Mouse (Mus musculus) cortical plate, adult 2 months (tissue): ENCODE results near the gene Cul7. TPM values are rescaled to one million over a fixed set of nuclear protein-coding genes. Genes with fewer than 3 reads are reported as not detected.

Experiments
- H3K27ac ChIP-seq: fragments of 200-500 bp; 2 replicates; pipeline ENCODE4 v1.5.1; 2012; ENCODE audit warnings: low read length, control low read depth, inconsistent platforms; ENCODE audit not compliant: insufficient read depth
- H3K4me1 ChIP-seq: fragments of 200-500 bp; 2 replicates; pipeline ENCODE4 v1.6.1; 2011; ENCODE audit warnings: low read length; ENCODE audit not compliant: control insufficient read depth, insufficient read depth
- H3K4me3 ChIP-seq: fragments of 200-500 bp; 2 replicates; pipeline ENCODE4 v1.5.1; 2011; ENCODE audit warnings: mild to moderate bottlenecking, low read length, control low read depth; ENCODE audit not compliant: insufficient read depth
- CTCF ChIP-seq: fragments of 200-500 bp; IDR thresholded peaks from 2 replicates; pipeline ENCODE4 v1.5.1; 2011; ENCODE audit warnings: mild to moderate bottlenecking, control low read depth, low read length; ENCODE audit not compliant: insufficient read depth; ENCODE audit errors: extremely low read depth
- POLR2A ChIP-seq: fragments of 200-500 bp; IDR thresholded peaks from 2 replicates; pipeline ENCODE4 v1.6.1; 2011; ENCODE audit warnings: mild to moderate bottlenecking, low read length, control low read depth; ENCODE audit not compliant: insufficient read depth; ENCODE audit errors: extremely low read depth
- polyA plus RNA-seq: library from polyadenylated mRNA; depleted of rRNA; stranded (reverse); fragments of >200 nt; gene quantifications from 2 replicates; pipeline ENCODE4 v1.2.3, GENCODE M21; 2012

Cul7 gene
- polyA plus RNA-seq, 1 experiment, result 25.8 TPM

DNA sequence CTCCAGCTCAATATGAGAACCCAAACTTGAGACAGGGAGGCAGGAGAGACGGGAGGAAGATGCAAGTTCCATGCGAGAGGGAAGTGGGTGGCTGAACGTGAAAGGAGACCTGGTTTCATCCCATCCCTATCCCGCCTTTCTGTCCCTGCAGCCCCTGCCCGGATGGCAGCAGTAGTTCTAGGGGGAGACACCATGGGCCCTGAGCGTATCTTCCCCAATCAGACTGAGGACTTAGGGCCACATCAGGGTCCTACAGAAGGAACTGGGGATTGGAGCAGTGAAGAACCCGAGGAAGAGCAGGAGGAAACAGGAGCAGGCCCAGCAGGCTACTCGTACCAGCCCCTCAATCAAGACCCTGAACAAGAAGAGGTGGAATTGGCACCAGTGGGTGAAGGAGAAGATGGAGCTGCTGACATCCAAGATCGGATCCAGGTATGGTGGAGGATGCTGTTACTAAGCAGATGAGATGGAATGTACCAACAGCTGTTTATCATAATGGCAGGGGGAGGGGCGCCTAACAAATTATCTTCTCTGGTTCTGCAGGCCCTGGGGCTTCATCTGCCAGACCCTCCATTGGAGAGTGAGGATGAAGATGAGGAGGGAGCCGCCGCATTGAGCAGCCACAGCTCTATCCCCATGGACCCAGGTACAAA lies 31.5 kb downstream of the Cul7 start:
- Histone ChIP-seq H3K4me3 (peak overlapping the region; percentile 89), H3K27ac (no peak overlapping the region), H3K4me1 (peaks cover 3% of the 10 kb centered on the region; the same call in 1 of the 2 replicates)
- TF ChIP-seq POLR2A, result no peak
- TF ChIP-seq CTCF, result no peak

GRCm38 (mm10) chr17:46682654-46683389 lies 32.7 kb downstream of the Cul7 start:
- no peak for TF ChIP-seq CTCF
- no peak for TF ChIP-seq POLR2A
- Histone ChIP-seq H3K4me1 (peaks cover 3% of the 10 kb centered on the region; the same call in 1 of the 2 replicates), H3K27ac (no peak overlapping the region), H3K4me3 (no peak overlapping the region)

- no peak for TF ChIP-seq CTCF
- TF ChIP-seq POLR2A, result no peak
- Histone ChIP-seq H3K4me3 (no peak overlapping the region), H3K27ac (no peak overlapping the region), H3K4me1 (no peaks in the 10 kb centered on the region)
These were observed 35.8 kb downstream of the Cul7 start for GRCm38 (mm10) chr17:46685913-46686312.

DNA sequence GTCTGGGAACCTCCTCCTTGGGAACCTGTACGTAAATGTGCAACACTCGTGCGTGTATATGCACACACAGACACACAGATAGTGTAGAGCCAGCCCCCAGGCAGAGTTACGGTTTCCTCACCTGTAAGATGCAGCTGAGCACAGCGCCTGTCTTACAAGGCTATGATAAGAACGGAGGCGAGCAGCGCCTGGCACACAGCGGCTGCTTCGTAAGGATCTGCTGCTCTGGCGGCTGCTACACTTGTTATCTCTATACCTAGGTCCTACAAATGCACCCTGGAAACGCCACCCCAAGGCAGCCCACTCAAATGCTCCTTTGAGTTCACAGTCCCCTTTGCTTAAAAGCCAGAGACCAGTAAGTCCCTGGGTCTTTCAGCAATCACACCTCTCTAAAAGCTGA lies 40.5 kb downstream of the Cul7 start:
- Histone ChIP-seq H3K27ac (no peak overlapping the region), H3K4me3 (no peak overlapping the region), H3K4me1 (no peaks in the 10 kb centered on the region)
- TF ChIP-seq CTCF, result no peak

- H3K27ac ChIP-seq, result no peak overlapping the region
- TF ChIP-seq POLR2A (no peak), CTCF (no peak)
These were observed 41.3 kb downstream of the Cul7 start for GRCm38 (mm10) chr17:46691390-46691789.

GRCm38 (mm10) chr17:46694517-46695063 lies 44.5 kb downstream of the Cul7 start:
- no peak for TF ChIP-seq POLR2A
- no peak for TF ChIP-seq CTCF
- Histone ChIP-seq H3K4me3 (no peak overlapping the region), H3K4me1 (no peaks in the 10 kb centered on the region), H3K27ac (no peak overlapping the region)

More at GRCm38 (mm10) chr17:46691390-46691789, 41.3 kb downstream of the Cul7 start:
- no peaks in the 10 kb centered on the region for H3K4me1 ChIP-seq
- no peak overlapping the region for H3K4me3 ChIP-seq

GRCm38 (mm10) chr17:46698515-46698914 lies 48.4 kb downstream of the Cul7 start:
- TF ChIP-seq POLR2A (no peak), CTCF (no peak)
- H3K27ac ChIP-seq, result no peak overlapping the region
- H3K4me1 ChIP-seq, result peaks cover 9% of the 10 kb centered on the region
- no peak overlapping the region for H3K4me3 ChIP-seq

DNA sequence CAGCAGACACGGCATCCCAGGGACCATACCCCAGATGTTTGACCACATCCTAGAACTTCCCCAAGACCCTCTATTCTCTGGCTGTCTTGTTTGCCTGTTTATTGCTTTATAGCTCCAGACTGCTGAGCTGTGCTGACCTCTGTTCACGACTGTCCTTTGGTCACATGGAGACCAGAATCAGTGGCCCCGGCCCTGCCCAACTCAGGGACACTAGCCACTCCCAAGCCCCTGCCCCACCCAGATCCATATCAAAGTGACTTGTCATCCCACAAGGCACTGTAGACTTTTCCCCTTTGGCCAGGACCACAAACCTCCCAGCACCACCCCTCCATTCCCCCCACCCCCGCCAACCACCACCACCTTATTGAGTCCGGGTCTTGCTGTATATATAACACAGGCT lies 49.1 kb downstream of the Cul7 start:
- H3K4me3 ChIP-seq, result no peak overlapping the region
- TF ChIP-seq CTCF (no peak), POLR2A (no peak)
- no peak overlapping the region for H3K27ac ChIP-seq
- H3K4me1 ChIP-seq, result peaks cover 10% of the 10 kb centered on the region

GRCm38 (mm10) chr17:46699912-46700311 lies 49.8 kb downstream of the Cul7 start:
- H3K4me3 ChIP-seq, result no peak overlapping the region
- no peak overlapping the region for H3K27ac ChIP-seq
- H3K4me1 ChIP-seq, result peaks cover 10% of the 10 kb centered on the region
- TF ChIP-seq POLR2A (no peak), CTCF (no peak)

GRCm38 (mm10) chr17:46701489-46701888 lies 51.4 kb downstream of the Cul7 start:
- TF ChIP-seq CTCF (no peak), POLR2A (no peak)
- H3K4me3 ChIP-seq, result peak overlapping the region; percentile 14
- peaks cover 10% of the 10 kb centered on the region for H3K4me1 ChIP-seq
- H3K27ac ChIP-seq, result no peak overlapping the region
